Mouse (Mus musculus) erythroid progenitor cell, adult 5-6 weeks (primary cell): ENCODE measurements around the gene Clca3a2. TPM values are rescaled to one million over a fixed set of nuclear protein-coding genes. Genes with fewer than 3 reads are reported as not detected.
"Not testable (repeated sequence)": the region's sequence is repeated elsewhere in the genome, so short reads cannot be mapped to it uniquely, and the experiment has no call there.

ENCODE experiments used
- ATAC-seq: replicated peaks from 2 replicates; pipeline ENCODE4 v1.8.0; 2016; ENCODE audit warnings: moderate number of reproducible peaks, mild to moderate bottlenecking, moderate TSS enrichment, inconsistent platforms; ENCODE audit not compliant: poor library complexity, low FRiP score, severe bottlenecking
- total RNA-seq, 2 experiments: library from RNA; stranded (forward) in 1 of 2; stranded (reverse) in 1 of 2; fragments of 150-400 nt in 1 of 2; fragments of 186-747, 209-891 nt in 1 of 2; gene quantifications; 2 replicates each; pipeline versions ENCODE4 v1.2.3 to v1.2.4; 2015 to 2017; ENCODE audit warnings: low replicate concordance in 2 of 2

The Clca3a2 gene
- total RNA-seq, 2 experiments from 2014 or later, result not detected

- ATAC-seq, result not testable (repeated sequence)
Observed at GRCm38 (mm10) chr3:144749062-144749963, 70.0 kb downstream of the Clca3a2 start.

- ATAC-seq, result not testable (repeated sequence)
Observed at GRCm38 (mm10) chr3:144747706-144748105, 71.6 kb downstream of the Clca3a2 start.

Other genes starting within 250 kb of the Clca3a2 start
- 7.5 and 10.5 TPM in 2 replicates for gene Hs2st1, start 249.3 kb downstream of the Clca3a2 start, total RNA-seq (2015; ENCODE audit: low replicate concordance)
- gene Hs2st1, start 249.3 kb downstream of the Clca3a2 start, total RNA-seq (2017; ENCODE audit: low replicate concordance), result 13.1 and 13.2 TPM in 2 replicates
- 253 and 262 TPM in 2 replicates for gene Selenof, start 249.2 kb downstream of the Clca3a2 start, total RNA-seq (2015; ENCODE audit: low replicate concordance)
- gene Selenof, start 249.2 kb downstream of the Clca3a2 start, total RNA-seq (2017; ENCODE audit: low replicate concordance), result 206 and 298 TPM in 2 replicates
- gene Sh3glb1, start 99.2 kb downstream of the Clca3a2 start, total RNA-seq (2015; ENCODE audit: low replicate concordance), result 181 and 202 TPM in 2 replicates
- 166 and 182 TPM in 2 replicates for gene Sh3glb1, start 99.2 kb downstream of the Clca3a2 start, total RNA-seq (2017; ENCODE audit: low replicate concordance)
- gene Clca3a1, start 58.5 kb downstream of the Clca3a2 start, total RNA-seq (2015; ENCODE audit: low replicate concordance), result 9.2 and 20.5 TPM in 2 replicates
- gene Clca3a1, start 58.5 kb downstream of the Clca3a2 start, total RNA-seq (2017; ENCODE audit: low replicate concordance), result 12.5 and 17.9 TPM in 2 replicates
- not detected in 2 replicates for gene Clca3b, start 29.9 kb upstream of the Clca3a2 start, total RNA-seq (2015; ENCODE audit: low replicate concordance)
- gene Clca3b, start 29.9 kb upstream of the Clca3a2 start, total RNA-seq (2017; ENCODE audit: low replicate concordance), result not detected in 2 replicates
- gene Clca4b, start 113.0 kb upstream of the Clca3a2 start, total RNA-seq (2015; ENCODE audit: low replicate concordance), result not detected in 2 replicates
- gene Clca4b, start 113.0 kb upstream of the Clca3a2 start, total RNA-seq (2017; ENCODE audit: low replicate concordance), result not detected in 2 replicates
- gene Clca4a, start 155.6 kb upstream of the Clca3a2 start, total RNA-seq (2015; ENCODE audit: low replicate concordance), result not detected in 2 replicates
- not detected in 2 replicates for gene Clca4a, start 155.6 kb upstream of the Clca3a2 start, total RNA-seq (2017; ENCODE audit: low replicate concordance)
- gene Clca1, start 213.3 kb upstream of the Clca3a2 start, total RNA-seq (2015; ENCODE audit: low replicate concordance), result not detected in 2 replicates
- gene Clca1, start 213.3 kb upstream of the Clca3a2 start, total RNA-seq (2017; ENCODE audit: low replicate concordance), result not detected in 2 replicates